Mouse (Mus musculus): Measurements from ENCODE around the gene Vmn1r45.

- no peak for TF ChIP-seq POLR2A (IDR thresholded peaks at IDR 0.05; ENCODE audit: insufficient read depth, low read length)
- TF ChIP-seq EP300 (IDR thresholded peaks at IDR 0.05; ENCODE audit: insufficient read depth, low read depth, low read length) = no peak
- no peak for TF ChIP-seq CTCF (IDR thresholded peaks at IDR 0.05; ENCODE audit: low read depth, low read length)
Measured at GRCm38 (mm10) chr6:89883360-89883759, 57.0 kb downstream of the Vmn1r45 start, which contains the start of gene Vmn1r44.
